Mouse (Mus musculus) intestine, embryonic 15.5 days (tissue): ENCODE data around the gene Tent4b. TPM values are rescaled to one million over a fixed set of nuclear protein-coding genes. Genes with fewer than 3 reads are reported as not detected.

Experiments used
- ATAC-seq: fragments of 200-750 bp; cut with Nextera tagmentation; 2 replicates; pipeline ENCODE4 v1.8.0; 2017; ENCODE audit warnings: moderate TSS enrichment, moderate library complexity
- H3K27ac ChIP-seq: fragments of 300-500 bp; sonication (generic); 2 replicates; pipeline ENCODE4 v1.5.1; 2015; ENCODE audit warnings: mild to moderate bottlenecking, inconsistent platforms
- H3K27me3 ChIP-seq: fragments of 300-500 bp; sonication (generic); replicated peaks from 2 replicates; pipeline ENCODE4 v1.6.1; 2015; ENCODE audit warnings: inconsistent platforms
- H3K36me3 ChIP-seq: fragments of 300-500 bp; sonication (generic); 2 replicates; pipeline ENCODE4 v1.6.1; 2015; ENCODE audit warnings: inconsistent platforms
- H3K4me1 ChIP-seq: fragments of 300-500 bp; sonication (generic); replicated peaks from 2 replicates; pipeline ENCODE4 v1.6.1; 2015; ENCODE audit warnings: inconsistent platforms
- H3K4me2 ChIP-seq: fragments of 300-500 bp; sonication (generic); replicated peaks from 2 replicates; pipeline ENCODE4 v1.6.1; 2015; ENCODE audit warnings: mild to moderate bottlenecking, inconsistent platforms
- H3K4me3 ChIP-seq: fragments of 300-500 bp; sonication (generic); replicated peaks from 2 replicates; pipeline ENCODE4 v1.5.1; 2015; ENCODE audit warnings: inconsistent platforms
- H3K9ac ChIP-seq: fragments of 300-500 bp; sonication (generic); 2 replicates; pipeline ENCODE4 v1.6.1; 2015; ENCODE audit warnings: inconsistent platforms
- H3K9me3 ChIP-seq: fragments of 300-500 bp; sonication (generic); 2 replicates; pipeline ENCODE4 v1.6.1; 2016; ENCODE audit warnings: inconsistent platforms
- WGBS: fragments of 180-500 bp; shearing (Covaris S2); methylation state at CpG from one replicate; pipeline ENCODE4 v1.1.7; 2015; 5-methylcytosine and 5-hydroxymethylcytosine counted together
- polyA plus RNA-seq: library from polyadenylated mRNA; unstranded; fragments of >200 nt; fragmentation: Nextera tagmentation; extraction: Ambion mirVana; gene quantifications from 2 replicates; pipeline ENCODE4 v1.2.1, GENCODE M21; 2015

Tent4b gene
- polyA plus RNA-seq, 1 experiment from 2014 or later: 6.3 TPM

- Histone ChIP-seq H3K27ac (no peak overlapping the region), H3K36me3 (no peaks in the 10 kb centered on the region), H3K4me2 (no peak overlapping the region), H3K27me3 (peaks cover 21% of the 10 kb centered on the region), H3K4me1 (peaks cover 12% of the 10 kb centered on the region), H3K9me3 (no peaks in the 10 kb centered on the region), H3K9ac (no peak overlapping the region), H3K4me3 (no peak overlapping the region)
- WGBS: 65% methylated on average over 7 of the region's 7 CpGs
- ATAC-seq: no peak
Observed at GRCm38 (mm10) chr8:88269107-88269875, 70.3 kb downstream of the Tent4b start.

GRCm38 (mm10) chr8:88270086-88270485 is 71.1 kb downstream of the Tent4b start:
- no peak overlapping the region for H3K9ac ChIP-seq
- no peak for ATAC-seq
- H3K4me1 ChIP-seq: peaks cover 12% of the 10 kb centered on the region
- H3K4me2 ChIP-seq: no peak overlapping the region
- no peaks in the 10 kb centered on the region for H3K9me3 ChIP-seq
- H3K27me3 ChIP-seq: peaks cover 21% of the 10 kb centered on the region
- no peak overlapping the region for H3K27ac ChIP-seq
- H3K4me3 ChIP-seq: no peak overlapping the region
- WGBS: 74% methylated on average over 3 of the region's 3 CpGs
- H3K36me3 ChIP-seq: no peaks in the 10 kb centered on the region

- H3K9ac ChIP-seq: peak within 1 kb of the TSS; percentile 40
- peak within 1 kb of the TSS; percentile 41 for H3K4me3 ChIP-seq
- peak within 1 kb of the TSS; percentile 97 for H3K4me2 ChIP-seq
- H3K36me3 ChIP-seq: no peaks in the 10 kb centered on the region
- H3K4me1 ChIP-seq: peaks cover 12% of the 10 kb centered on the region
- no peak within 1 kb of the TSS for H3K27ac ChIP-seq
- peak; percentile 81 for ATAC-seq
- no peaks in the 10 kb centered on the region for H3K9me3 ChIP-seq
- peaks cover 21% of the 10 kb centered on the region for H3K27me3 ChIP-seq
- 3% methylated on average over 64 of the region's 64 CpGs for WGBS
Observed at GRCm38 (mm10) chr8:88272231-88273050, 73.4 kb downstream of the Tent4b start, which contains the start of gene Adcy7. Gene Adcy7 (plus strand): TSS chr8:88272403.

- WGBS: 69% methylated on average over 7 of the region's 7 CpGs
- Histone ChIP-seq H3K36me3 (no peaks in the 10 kb centered on the region), H3K4me1 (peaks cover 12% of the 10 kb centered on the region), H3K9ac (peak overlapping the region; percentile 40; the same call in 1 of the 2 replicates), H3K27ac (no peak overlapping the region), H3K4me2 (peak overlapping the region; percentile 97), H3K9me3 (no peaks in the 10 kb centered on the region), H3K27me3 (peaks cover 20% of the 10 kb centered on the region), H3K4me3 (peak overlapping the region; percentile 41)
- no peak for ATAC-seq
Observed at GRCm38 (mm10) chr8:88273051-88273430, 74.0 kb downstream of the Tent4b start.

GRCm38 (mm10) chr8:88274090-88274489 is 75.1 kb downstream of the Tent4b start:
- ATAC-seq: no peak
- no peak overlapping the region for H3K9ac ChIP-seq
- no peak overlapping the region for H3K27ac ChIP-seq
- no peak overlapping the region for H3K4me3 ChIP-seq
- H3K36me3 ChIP-seq: no peaks in the 10 kb centered on the region
- H3K27me3 ChIP-seq: peaks cover 18% of the 10 kb centered on the region
- H3K9me3 ChIP-seq: no peaks in the 10 kb centered on the region
- H3K4me1 ChIP-seq: peaks cover 12% of the 10 kb centered on the region
- H3K4me2 ChIP-seq: no peak overlapping the region
- 87% methylated on average over 5 of the region's 5 CpGs for WGBS

- Histone ChIP-seq H3K27ac (no peak overlapping the region), H3K4me1 (0 out of 2 replicates have a peak, but pooled peaks cover 4% of the 10 kb centered on the region), H3K9ac (no peak overlapping the region), H3K4me3 (no peak overlapping the region), H3K4me2 (no peak overlapping the region), H3K36me3 (no peaks in the 10 kb centered on the region), H3K27me3 (no peaks in the 10 kb centered on the region), H3K9me3 (no peaks in the 10 kb centered on the region)
- ATAC-seq: no peak
- 44% methylated on average over 5 of the region's 5 CpGs for WGBS
Observed at GRCm38 (mm10) chr8:88279220-88279619, 80.2 kb downstream of the Tent4b start.

GRCm38 (mm10) chr8:88279670-88280069 is 80.7 kb downstream of the Tent4b start:
- Histone ChIP-seq H3K4me1 (0 out of 2 replicates have a peak, but pooled peaks cover 4% of the 10 kb centered on the region), H3K9ac (no peak overlapping the region), H3K36me3 (no peaks in the 10 kb centered on the region), H3K4me3 (no peak overlapping the region), H3K4me2 (no peak overlapping the region), H3K27me3 (no peaks in the 10 kb centered on the region), H3K9me3 (no peaks in the 10 kb centered on the region), H3K27ac (no peak overlapping the region)
- 52% methylated on average over 6 of the region's 6 CpGs for WGBS
- ATAC-seq: peak; percentile 59; the same call in 1 of the 2 replicates

- H3K27me3 ChIP-seq: no peaks in the 10 kb centered on the region
- H3K4me2 ChIP-seq: no peak overlapping the region
- H3K9ac ChIP-seq: no peak overlapping the region
- H3K36me3 ChIP-seq: no peaks in the 10 kb centered on the region
- H3K4me1 ChIP-seq: 0 out of 2 replicates have a peak, but pooled peaks cover 4% of the 10 kb centered on the region
- ATAC-seq: no peak
- H3K27ac ChIP-seq: no peak overlapping the region
- no peak overlapping the region for H3K4me3 ChIP-seq
- no peaks in the 10 kb centered on the region for H3K9me3 ChIP-seq
- WGBS: 72% methylated on average over 7 of the region's 7 CpGs
Observed at GRCm38 (mm10) chr8:88280904-88281303, 81.9 kb downstream of the Tent4b start.

- Histone ChIP-seq H3K4me2 (no peak overlapping the region), H3K27ac (no peak overlapping the region), H3K9me3 (no peaks in the 10 kb centered on the region), H3K4me3 (no peak overlapping the region), H3K9ac (no peak overlapping the region), H3K27me3 (no peaks in the 10 kb centered on the region), H3K4me1 (0 out of 2 replicates have a peak, but pooled peaks cover 4% of the 10 kb centered on the region), H3K36me3 (no peaks in the 10 kb centered on the region)
- WGBS: 26% methylated on average over 8 of the region's 8 CpGs
- no peak for ATAC-seq
Observed at GRCm38 (mm10) chr8:88282684-88283083, 83.7 kb downstream of the Tent4b start.

- WGBS: 78% methylated on average over 13 of the region's 13 CpGs
- H3K27ac ChIP-seq: no peak overlapping the region
- 0 out of 2 replicates have a peak, but pooled peaks cover 4% of the 10 kb centered on the region for H3K4me1 ChIP-seq
- H3K4me2 ChIP-seq: no peak overlapping the region
- no peak for ATAC-seq
- H3K36me3 ChIP-seq: no peaks in the 10 kb centered on the region
- H3K27me3 ChIP-seq: no peaks in the 10 kb centered on the region
- no peak overlapping the region for H3K9ac ChIP-seq
- no peaks in the 10 kb centered on the region for H3K9me3 ChIP-seq
- H3K4me3 ChIP-seq: no peak overlapping the region
Observed at GRCm38 (mm10) chr8:88283243-88284115, 84.5 kb downstream of the Tent4b start.

- no peak overlapping the region for H3K9ac ChIP-seq
- no peaks in the 10 kb centered on the region for H3K9me3 ChIP-seq
- peaks cover 4% of the 10 kb centered on the region; the same call in 1 of the 2 replicates for H3K4me1 ChIP-seq
- WGBS: 43% methylated on average over 7 of the region's 7 CpGs
- H3K4me3 ChIP-seq: no peak overlapping the region
- H3K36me3 ChIP-seq: no peaks in the 10 kb centered on the region
- H3K4me2 ChIP-seq: no peak overlapping the region
- ATAC-seq: no peak
- no peak overlapping the region for H3K27ac ChIP-seq
- no peaks in the 10 kb centered on the region for H3K27me3 ChIP-seq
Observed at GRCm38 (mm10) chr8:88284738-88285137, 85.7 kb downstream of the Tent4b start.
